Mouse (Mus musculus): ENCODE measurements around the gene Vmo1.

GRCm38 (mm10) chr11:70509753-70510564, 4.5 kb downstream of the Vmo1 start:
- no peak for TF ChIP-seq TAL1 (IDR thresholded peaks at IDR 0.05; ENCODE audit: low read length)
- TF ChIP-seq GATA1 (IDR thresholded peaks at IDR 0.05; ENCODE audit: low read length) = no peak

All from erythroblast, embryonic 14.5 days (primary cell).